Mouse (Mus musculus): Measurements from ENCODE around the gene Clic4.

Gene Clic4

GRCm38 (mm10) chr4:135272640-135273306 is at the start of gene Clic4:
Clic4 (minus strand) TSS chr4:135272814.
- peak; percentile 99 to 100 for DNase-seq (ENCODE audit: low spot score in 2 of 2)

- peak; percentile 58 to 75 for DNase-seq (ENCODE audit: low spot score in 2 of 2)
These were observed 45.4 kb upstream of the Clic4 start for GRCm38 (mm10) chr4:135317966-135318365.

- DNase-seq (ENCODE audit: low spot score in 2 of 2): no peak
These were observed 44.9 kb upstream of the Clic4 start for GRCm38 (mm10) chr4:135317539-135317938.

GRCm38 (mm10) chr4:135315287-135315686 is 42.7 kb upstream of the Clic4 start:
- DNase-seq (ENCODE audit: low spot score in 2 of 2): no peak

DNA sequence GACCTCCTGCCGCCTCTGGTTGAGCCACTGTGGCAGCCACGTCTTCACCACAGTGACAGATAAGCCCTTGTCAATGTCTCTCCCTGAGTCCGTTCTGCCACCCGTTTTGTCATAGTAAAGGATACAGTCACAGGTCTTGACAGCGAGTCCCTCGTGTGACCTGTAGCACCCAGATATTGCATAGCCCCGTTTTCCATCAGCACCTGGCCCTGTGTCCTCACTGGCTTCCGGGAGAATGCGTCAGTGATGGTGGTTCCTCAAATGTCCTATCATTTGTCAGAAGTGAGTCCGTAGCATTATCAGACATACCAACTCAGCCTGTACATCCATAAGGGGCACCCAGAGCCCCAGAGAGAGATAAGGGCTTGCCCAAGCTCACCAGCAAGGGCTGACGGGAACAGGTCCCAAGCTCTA is 41.8 kb upstream of the Clic4 start:
- DNase-seq (ENCODE audit: low spot score in 2 of 2): peak; percentile 31 to 37

GRCm38 (mm10) chr4:135313761-135314241 is 41.2 kb upstream of the Clic4 start:
- peak; percentile 44 to 61 for DNase-seq (ENCODE audit: low spot score in 2 of 2)

DNA sequence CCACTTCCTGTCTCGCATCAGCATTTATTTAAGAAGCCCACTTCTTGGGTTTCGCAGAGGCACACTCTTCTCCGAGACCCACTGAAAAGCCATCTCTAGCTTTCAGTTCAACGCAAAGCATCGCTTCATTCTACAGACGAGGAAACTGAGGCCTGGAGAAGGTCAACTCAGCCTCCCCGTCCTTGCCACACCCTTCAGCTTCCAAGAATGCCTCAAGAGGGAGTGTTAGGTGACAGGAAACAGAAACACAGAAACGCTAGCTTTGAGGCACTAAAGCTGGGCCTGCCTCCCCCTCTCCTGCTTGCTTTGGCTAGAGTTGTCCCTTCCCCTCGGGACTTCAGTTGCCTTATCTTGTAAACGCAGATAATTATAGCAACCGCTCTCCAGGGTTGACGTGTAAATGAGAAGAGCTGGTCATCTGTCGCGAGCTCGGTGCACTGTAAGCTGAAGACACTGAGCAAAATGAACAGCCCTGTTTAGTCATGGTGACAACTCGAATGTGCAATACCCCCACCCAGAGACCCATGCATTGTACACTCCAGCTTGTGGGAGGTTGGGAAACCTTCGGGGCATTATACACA is 40.6 kb upstream of the Clic4 start:
- peak; percentile 38 to 44 for DNase-seq (ENCODE audit: low spot score in 2 of 2)

DNA sequence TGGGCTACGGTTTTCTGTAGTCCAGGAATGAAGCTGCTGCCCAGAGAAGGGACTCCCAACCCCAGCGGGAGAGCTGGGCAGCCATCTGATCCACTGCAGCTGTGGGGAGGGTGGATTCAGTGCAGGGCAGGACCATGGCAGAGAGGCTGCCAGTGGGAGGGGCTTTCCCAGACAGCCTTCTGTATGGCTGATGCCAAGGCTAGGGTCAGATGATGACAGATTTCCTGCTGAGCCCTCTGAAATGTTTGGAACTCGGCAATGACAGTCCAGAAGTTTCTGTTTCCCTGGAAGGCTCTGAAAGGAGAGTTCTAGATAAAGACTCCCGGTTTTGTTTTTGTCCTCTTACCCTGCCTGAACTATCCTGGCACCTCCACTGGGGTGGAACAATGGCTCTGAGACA is 40.1 kb upstream of the Clic4 start:
- DNase-seq (ENCODE audit: low spot score in 2 of 2): peak; percentile 28 to 58

- no peak for DNase-seq (ENCODE audit: low spot score in 2 of 2)
These were observed 37.8 kb upstream of the Clic4 start for GRCm38 (mm10) chr4:135310371-135310770.

- DNase-seq (ENCODE audit: low spot score in 2 of 2): no peak
These were observed 37.1 kb upstream of the Clic4 start for GRCm38 (mm10) chr4:135309726-135310125.

GRCm38 (mm10) chr4:135309112-135309659 is 36.6 kb upstream of the Clic4 start:
- no peak for DNase-seq (ENCODE audit: low spot score in 2 of 2)

GRCm38 (mm10) chr4:135306971-135307632 is 34.5 kb upstream of the Clic4 start:
- DNase-seq (ENCODE audit: low spot score in 2 of 2): peak in 1 of 2 experiments; percentile 48

- no peak for DNase-seq (ENCODE audit: low spot score in 2 of 2)
These were observed 33.9 kb upstream of the Clic4 start for GRCm38 (mm10) chr4:135306533-135306932.

- no peak for DNase-seq (ENCODE audit: low spot score in 2 of 2)
These were observed 29.6 kb upstream of the Clic4 start for GRCm38 (mm10) chr4:135302261-135302660.

DNA sequence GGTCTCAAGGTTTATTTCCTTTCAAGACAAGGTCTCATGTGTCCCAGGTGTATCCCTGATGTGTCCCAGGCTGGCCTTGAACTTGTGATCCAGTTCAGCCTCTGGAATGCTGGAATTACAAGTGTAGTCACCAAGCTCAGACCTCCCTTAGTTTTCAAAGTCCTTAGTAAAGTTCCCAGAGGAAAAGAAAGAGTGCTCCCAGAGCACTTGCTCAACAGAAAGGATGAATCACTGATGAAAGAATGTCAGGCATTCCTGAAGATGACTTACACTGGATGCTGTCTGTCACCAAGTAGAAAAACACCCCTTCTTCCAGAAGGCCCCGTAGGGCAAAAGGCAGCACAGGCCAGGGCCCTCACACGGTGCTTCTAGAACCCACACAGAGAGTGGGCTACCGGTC is 28.6 kb upstream of the Clic4 start:
- DNase-seq (ENCODE audit: low spot score in 2 of 2): no peak

DNA sequence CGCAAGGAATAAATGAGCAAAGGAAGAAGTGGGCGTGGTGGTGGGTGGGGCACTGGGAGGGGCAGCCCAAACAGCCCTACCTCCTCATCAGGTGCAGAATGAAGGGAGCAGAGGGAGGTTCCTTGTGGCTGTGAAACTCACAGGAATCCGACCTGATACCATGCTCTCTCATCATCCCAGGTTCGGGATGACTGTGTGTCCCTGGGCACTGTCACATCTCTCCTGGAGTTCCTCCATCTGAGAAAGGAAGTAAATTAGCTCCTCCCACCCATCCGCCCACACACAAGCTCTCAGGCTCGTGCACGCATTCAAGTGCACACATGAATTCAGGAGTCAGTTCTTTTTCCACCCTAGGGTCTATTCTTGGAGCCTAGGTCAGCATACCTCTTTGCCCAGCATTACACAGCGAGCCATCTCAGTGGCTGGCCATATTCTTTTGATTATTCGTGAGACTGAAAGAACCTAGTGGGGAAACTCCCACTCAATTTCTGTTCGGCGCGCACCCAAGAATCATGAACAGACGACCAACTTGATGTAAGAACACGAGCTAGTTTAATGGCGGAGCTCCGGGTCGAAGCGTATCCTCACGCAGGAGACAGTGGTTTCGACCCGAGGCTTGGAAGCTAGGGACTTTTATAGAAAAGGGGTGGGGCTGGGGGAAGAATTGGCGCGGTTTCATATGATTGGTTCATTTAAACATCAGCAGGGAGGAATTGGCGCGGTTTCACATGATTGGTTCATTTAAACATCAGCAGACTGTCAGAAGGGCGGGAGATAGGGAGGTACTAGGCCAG is 27.8 kb upstream of the Clic4 start:
- peak in 1 of 2 experiments; percentile 37 for DNase-seq (ENCODE audit: low spot score in 2 of 2)

DNA sequence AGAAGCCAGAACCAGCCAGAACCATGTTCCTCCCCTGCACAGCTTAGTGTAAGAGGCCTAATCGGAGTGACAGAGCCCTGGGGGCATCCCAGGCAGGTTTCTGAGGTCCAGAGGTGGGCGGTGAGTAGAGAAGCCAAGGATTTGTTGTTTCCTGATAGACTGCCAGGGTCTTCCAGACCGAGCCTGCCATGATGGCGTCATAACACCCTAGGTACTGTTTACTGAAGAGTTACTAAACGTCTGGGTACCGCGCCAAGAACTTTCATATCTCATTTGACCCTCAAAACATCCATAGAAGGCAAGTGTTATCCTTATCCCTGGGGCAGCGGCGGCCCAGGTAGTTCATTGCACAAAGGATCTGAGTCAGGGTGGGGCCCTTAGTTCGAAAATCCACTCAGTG is 26.1 kb upstream of the Clic4 start:
- DNase-seq (ENCODE audit: low spot score in 2 of 2): no peak

- DNase-seq (ENCODE audit: low spot score in 2 of 2): no peak
These were observed 25.4 kb upstream of the Clic4 start for GRCm38 (mm10) chr4:135297931-135298546.

GRCm38 (mm10) chr4:135297146-135297545 is 24.5 kb upstream of the Clic4 start:
- peak in 1 of 2 experiments; percentile 38 for DNase-seq (ENCODE audit: low spot score in 2 of 2)

DNA sequence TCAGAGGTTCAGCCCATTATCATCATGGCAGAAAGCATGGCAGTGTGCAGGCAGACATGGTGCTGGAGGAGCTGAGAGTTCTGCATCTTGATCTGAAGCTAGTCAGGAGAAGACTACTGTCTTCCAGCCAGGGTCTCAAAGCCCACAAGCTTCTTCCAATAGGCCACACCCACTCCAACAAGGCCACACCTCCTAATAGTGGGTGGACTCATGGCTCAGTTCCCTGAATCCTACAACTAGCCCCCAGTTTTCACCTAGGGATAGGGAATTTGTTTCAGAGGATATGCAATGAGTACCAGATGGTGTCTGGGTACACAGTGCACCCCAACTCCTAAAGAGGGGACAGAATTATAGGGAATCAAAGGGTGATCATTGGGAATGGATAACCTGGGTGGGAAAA is 24.0 kb upstream of the Clic4 start:
- DNase-seq (ENCODE audit: low spot score in 2 of 2): no peak

- no peak for DNase-seq (ENCODE audit: low spot score in 2 of 2)
These were observed 21.2 kb upstream of the Clic4 start for GRCm38 (mm10) chr4:135293813-135294212.
